Mouse (Mus musculus) ES-E14 (cell line): ENCODE measurements around the gene Atad1. TPM values are rescaled to one million over a fixed set of nuclear protein-coding genes. Genes with fewer than 3 reads are reported as not detected.
"Not testable (repeated sequence)": the region's sequence is repeated elsewhere in the genome, so short reads cannot be mapped to it uniquely, and the experiment has no call there.

Source experiments
- DNase-seq: peaks from one replicate; pipeline ENCODE4 v3.0.0-alpha.2; 2013; ENCODE audit warnings: low read depth, low spot score
- H3K27ac ChIP-seq: 2 replicates; pipeline ENCODE4 v1.5.1; 2012; ENCODE audit warnings: low read depth, mild to moderate bottlenecking, low read length, moderate library complexity, mixed read lengths; ENCODE audit not compliant: poor library complexity, insufficient read depth, severe bottlenecking
- H3K36me3 ChIP-seq: 2 replicates; pipeline ENCODE4 v1.6.1; 2012; ENCODE audit warnings: mild to moderate bottlenecking, low read length, moderate library complexity, mixed read lengths; ENCODE audit not compliant: control insufficient read depth, poor library complexity, insufficient read depth, severe bottlenecking
- H3K4me1 ChIP-seq, 2 experiments: fragments of 150-350 bp in 1 of 2; sonication (generic) in 1 of 2; 2 replicates each; pipeline ENCODE4 v1.6.1; 2012; ENCODE audit warnings: low read length in 2 of 2, mild to moderate bottlenecking in 1 of 2, mixed read lengths in 1 of 2; ENCODE audit not compliant: control insufficient read depth in 2 of 2, insufficient read depth in 2 of 2, poor library complexity in 1 of 2
- H3K4me3 ChIP-seq, 2 experiments: fragments of 150-350 bp in 1 of 2; sonication (generic) in 1 of 2; 2 replicates each; pipeline ENCODE4 v1.5.1; 2012; ENCODE audit warnings: low read length in 2 of 2, low read depth in 1 of 2, mild to moderate bottlenecking in 1 of 2, mixed read lengths in 1 of 2; ENCODE audit not compliant: insufficient read depth in 1 of 2, poor library complexity in 1 of 2, severe bottlenecking in 1 of 2
- H3K9ac ChIP-seq: 2 replicates; pipeline ENCODE4 v1.6.1; 2012; ENCODE audit warnings: low read depth, mild to moderate bottlenecking, low read length, mixed read lengths; ENCODE audit not compliant: poor library complexity, insufficient read depth, severe bottlenecking
- H3K9me3 ChIP-seq: fragments of 150-350 bp; sonication (generic); 2 replicates; pipeline ENCODE4 v1.6.1; 2012; ENCODE audit warnings: low read depth, mild to moderate bottlenecking, low read length; ENCODE audit not compliant: control insufficient read depth, insufficient read depth
- CHD2 ChIP-seq: IDR thresholded peaks from 2 replicates; pipeline ENCODE4 v1.6.1; 2014; ENCODE audit warnings: mild to moderate bottlenecking, low read depth, low read length, inconsistent platforms
- HCFC1 ChIP-seq: IDR thresholded peaks from 2 replicates; pipeline ENCODE4 v1.6.1; 2012; ENCODE audit warnings: low read length, inconsistent platforms, borderline replicate concordance; ENCODE audit not compliant: insufficient read depth
- MAFK ChIP-seq: IDR thresholded peaks from 2 replicates; pipeline ENCODE4 v1.6.1; 2014; ENCODE audit warnings: mild to moderate bottlenecking, low read depth, low read length, inconsistent platforms; ENCODE audit not compliant: insufficient read depth
- ZC3H11A ChIP-seq: IDR thresholded peaks from 2 replicates; pipeline ENCODE4 v1.6.1; 2012; ENCODE audit warnings: low read depth, mild to moderate bottlenecking, inconsistent platforms, low read length, borderline replicate concordance
- ZNF384 ChIP-seq: IDR thresholded peaks from 2 replicates; pipeline ENCODE4 v1.6.1; 2012; ENCODE audit warnings: low read depth, low read length, inconsistent platforms
- in situ Hi-C, 2 experiments: fragments of 600-800 bp; cut with MboI; formaldehyde crosslinking; loops; one replicate each; pipeline ENCODE4 v1.15.1; 2025; ENCODE audit warnings: low sequenced_read_pairs in 2 of 2, inconsistent platforms in 1 of 2; ENCODE audit not compliant: unreplicated experiment in 2 of 2
- total RNA-seq: library from RNA; depleted of rRNA; stranded (reverse); fragments of 300-350 nt; gene quantifications from 2 replicates; pipeline ENCODE4 v1.2.3, GENCODE M21; 2012

Gene Atad1
- total RNA-seq, 1 experiment: 84.9 TPM

GRCm38 (mm10) chr19:32702191-32702590, 37.4 kb downstream of the Atad1 start:
- no peaks in the 10 kb centered on the region for H3K9me3 ChIP-seq
- no peak overlapping the region for H3K4me3 ChIP-seq
- no peak overlapping the region for H3K27ac ChIP-seq
- no peak for DNase-seq
- no peak for TF ChIP-seq HCFC1
- TF ChIP-seq CHD2: no peak
- TF ChIP-seq ZC3H11A: no peak
- no peak overlapping the region for H3K9ac ChIP-seq
- H3K36me3 ChIP-seq: peaks cover 25% of the 10 kb centered on the region
- in situ Hi-C loops: loop anchor here in 1 of 2 experiments (25.0 kb wide), 1 partner anchor 535 kb away; no protein-coding TSS in a partner anchor
- H3K4me1 ChIP-seq: no peaks in the 10 kb centered on the region

DNA sequence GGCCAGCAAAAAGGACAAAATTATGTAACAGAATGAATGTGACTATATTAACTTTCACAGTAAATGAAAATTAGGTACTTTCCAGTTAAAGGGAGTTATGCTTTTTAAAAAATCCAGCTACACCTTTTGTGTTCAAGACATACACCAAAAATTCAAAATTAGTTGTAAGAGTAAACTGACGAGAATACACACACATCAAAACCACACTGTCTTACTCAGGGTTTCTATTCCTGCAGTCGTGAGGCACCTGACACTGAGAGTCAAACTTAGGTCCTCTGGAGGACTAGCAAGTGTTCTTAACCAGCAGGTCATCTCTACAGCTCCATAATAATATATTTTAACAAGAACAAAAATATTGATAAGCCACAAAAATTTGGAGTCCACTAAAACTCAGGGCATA, 42.9 kb downstream of the Atad1 start:
- Histone ChIP-seq H3K9me3 (no peaks in the 10 kb centered on the region), H3K27ac (no peak overlapping the region), H3K4me1 (no peaks in the 10 kb centered on the region), H3K36me3 (peaks cover 25% of the 10 kb centered on the region), H3K9ac (no peak overlapping the region), H3K4me3 (no peak overlapping the region)
- DNase-seq: no peak
- TF ChIP-seq CHD2 (no peak), MAFK (no peak), ZNF384 (no peak), ZC3H11A (no peak), HCFC1 (no peak)
- in situ Hi-C loops: loop anchor here in 1 of 2 experiments (25.0 kb wide), 1 partner anchor 184 kb away; no protein-coding TSS in a partner anchor

DNA sequence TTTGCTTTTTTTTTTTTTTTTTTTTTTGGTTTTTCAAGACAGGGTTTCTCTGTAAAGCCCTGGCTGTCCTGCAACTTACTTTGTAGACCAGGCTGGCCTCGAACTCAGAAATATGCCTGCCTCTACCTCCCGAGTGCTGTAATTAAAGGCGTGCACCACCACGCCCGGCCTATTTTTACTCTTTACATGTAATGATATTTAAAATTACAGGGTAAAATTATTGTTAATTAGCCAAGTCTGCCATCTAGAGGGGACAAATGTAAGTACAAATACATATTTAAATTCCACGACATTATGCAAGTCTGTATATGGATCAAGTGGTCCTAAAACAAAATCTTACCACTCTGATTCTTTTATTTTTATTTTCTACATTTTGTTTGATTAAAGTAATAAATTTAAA, 49.9 kb downstream of the Atad1 start:
- in situ Hi-C loops: loop anchor here (10.0 to 25.0 kb wide), 2 partner anchors 177 to 185 kb away; no protein-coding TSS in a partner anchor

DNA sequence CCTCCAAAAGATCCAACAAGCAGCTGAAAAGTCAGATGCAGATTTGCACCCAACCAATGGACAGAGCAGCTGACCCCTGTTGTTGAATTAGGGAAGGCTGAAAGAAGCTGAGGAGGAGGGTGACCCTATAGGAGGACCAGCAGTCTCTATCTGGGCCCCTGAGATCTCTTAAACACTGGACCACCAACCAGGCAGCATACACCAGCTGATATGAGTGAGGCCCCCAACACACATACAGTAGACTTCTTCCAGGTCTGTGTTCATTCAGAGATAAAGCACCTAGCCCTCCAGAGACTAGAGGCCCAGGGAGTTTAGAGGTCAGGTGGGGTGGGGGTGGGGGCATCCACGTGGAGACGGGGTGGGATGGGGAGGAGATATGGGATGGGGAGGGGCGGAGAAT, 51.4 kb downstream of the Atad1 start:
- not testable (repeated sequence) for H3K27ac ChIP-seq, H3K9ac ChIP-seq, DNase-seq, H3K4me1 ChIP-seq, H3K4me3 ChIP-seq, H3K9me3 ChIP-seq
- in situ Hi-C loops: loop anchor here (10.0 to 25.0 kb wide), 2 partner anchors 176 to 183 kb away; no protein-coding TSS in a partner anchor
- peaks cover 12% of the 10 kb centered on the region for H3K36me3 ChIP-seq

More for the DNA sequence above, 49.9 kb downstream of the Atad1 start:
- H3K4me3 ChIP-seq: no peak overlapping the region
- no peak for DNase-seq
- H3K9me3 ChIP-seq: no peaks in the 10 kb centered on the region
- no peaks in the 10 kb centered on the region for H3K4me1 ChIP-seq
- H3K27ac ChIP-seq: no peak overlapping the region
- peaks cover 22% of the 10 kb centered on the region for H3K36me3 ChIP-seq
- no peak overlapping the region for H3K9ac ChIP-seq
- no peak for TF ChIP-seq HCFC1
- TF ChIP-seq ZNF384: no peak
- TF ChIP-seq ZC3H11A: no peak
- TF ChIP-seq MAFK: no peak
- TF ChIP-seq CHD2: no peak

- Histone ChIP-seq H3K36me3 (peaks cover 17% of the 10 kb centered on the region), H3K9ac (no peak overlapping the region), H3K4me1 (no peaks in the 10 kb centered on the region), H3K4me3 (no peak overlapping the region), H3K9me3 (no peaks in the 10 kb centered on the region), H3K27ac (no peak overlapping the region)
- no peak for DNase-seq
- in situ Hi-C loops: loop anchor here (10.0 to 25.0 kb wide), 2 partner anchors 175 to 183 kb away; no protein-coding TSS in a partner anchor
- no peak for TF ChIP-seq ZC3H11A
- TF ChIP-seq ZNF384: no peak
- no peak for TF ChIP-seq MAFK
- TF ChIP-seq CHD2: no peak
- no peak for TF ChIP-seq HCFC1
Observed at GRCm38 (mm10) chr19:32687721-32688120, 51.9 kb downstream of the Atad1 start.
